ENCODE assay signal across 8 mouse cellular contexts in the genomic region with DNA sequence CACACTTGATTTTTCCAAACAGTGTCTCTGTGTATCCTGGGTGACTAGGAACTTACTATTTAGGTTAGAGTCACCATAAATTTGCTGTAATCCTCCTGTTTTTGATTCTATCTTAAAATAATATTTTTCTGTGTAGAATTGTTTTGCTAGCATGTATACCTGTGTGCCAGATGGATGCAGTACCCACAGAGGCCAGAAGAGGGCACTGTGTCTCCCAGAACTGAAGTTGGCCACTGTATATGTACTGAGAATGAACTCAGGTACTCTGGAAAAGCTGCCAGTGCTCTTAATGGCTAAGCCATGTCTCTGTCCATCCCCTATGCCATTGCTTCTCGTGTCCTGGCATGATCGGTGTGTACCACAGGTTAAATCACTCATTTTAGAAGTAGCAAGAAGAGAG. TPM values are rescaled to one million over a fixed set of nuclear protein-coding genes. Genes with fewer than 3 reads are reported as not detected.
DNase-seq lines count a peak whose midpoint lies in the region; TF ChIP-seq lines count a peak whose summit lies in the region.

No protein-coding gene starts in this region.

- no peaks in the 10 kb centered on the region for H3K9me3 ChIP-seq in embryonic facial prominence, embryonic 10.5 days

- intact Hi-C loops in heart, adult 2 months (cut with DNase I), result loop anchor here (10.0 kb wide), 1 partner anchor 427 kb away; the partner anchor contains the start of gene Phf6
- intact Hi-C loops in heart, postnatal 25 days (cut with DNase I), result no loop called here

- no peak for TF ChIP-seq POLR2A in heart, adult 2 months (IDR thresholded peaks at IDR 0.05; ENCODE audit: insufficient read depth, low read depth, low read length)

- TF ChIP-seq EP300 in heart, adult 2 months (IDR thresholded peaks at IDR 0.05; ENCODE audit: insufficient read depth, low read depth, low read length), result no peak

- H3K27me3 ChIP-seq in heart, adult 2 months (ENCODE audit: control insufficient read depth, insufficient read depth, low read length), result no peaks in the 10 kb centered on the region
- H3K27me3 ChIP-seq in embryonic facial prominence, embryonic 10.5 days (replicated peaks; ENCODE audit: low read depth, poor library complexity, severe bottlenecking), result no peaks in the 10 kb centered on the region

- no peak overlapping the region for H3K4me3 ChIP-seq in heart, adult 2 months
- no peak overlapping the region for H3K4me3 ChIP-seq in embryonic facial prominence, embryonic 10.5 days

- no peak overlapping the region for H3K9ac ChIP-seq in heart, adult 2 months (ENCODE audit: low read depth, low read length)

- WGBS in heart, adult 2 months, result 64% methylated on average over 2 of the region's 2 CpGs
- WGBS in embryonic facial prominence, embryonic 10.5 days, result 65% methylated on average over 2 of the region's 2 CpGs

- TF ChIP-seq CTCF in heart, adult 2 months (IDR thresholded peaks at IDR 0.05), result peak; percentile 96

- DNase-seq in heart, adult 2 months, result peak; percentile 35 to 73
- no peak for DNase-seq in heart, postnatal 25 days (ENCODE audit: low spot score)
- DNase-seq in CD4-positive helper T cell, adult 2 months (ENCODE audit: low read depth, low spot score), result peak; percentile 27
- peak; percentile 55 for DNase-seq in adrenal gland, postnatal 25 days
- peak; percentile 56 for DNase-seq in embryonic facial prominence, embryonic 10.5 days (ENCODE audit: low spot score)
- DNase-seq in kidney, postnatal 36 days, result peak; percentile 35 to 79
- peak; percentile 45 for DNase-seq in mesoderm, embryonic 11.5 days (ENCODE audit: low read depth, low spot score)
- peak; percentile 10 for DNase-seq in testis, postnatal 14 days (ENCODE audit: low spot score)

- H3K27ac ChIP-seq in heart, adult 2 months, result no peak overlapping the region
- no peak overlapping the region for H3K27ac ChIP-seq in embryonic facial prominence, embryonic 10.5 days (replicated peaks)

- no peaks in the 10 kb centered on the region for H3K36me3 ChIP-seq in heart, adult 2 months (ENCODE audit: control insufficient read depth, insufficient read depth, low read length)
- peaks cover 5% of the 10 kb centered on the region; the same call in 1 of the 2 replicates for H3K36me3 ChIP-seq in embryonic facial prominence, embryonic 10.5 days (replicated peaks)

- no peaks in the 10 kb centered on the region for H3K4me1 ChIP-seq in heart, adult 2 months (ENCODE audit: control insufficient read depth, insufficient read depth, low read length)
- no peaks in the 10 kb centered on the region for H3K4me1 ChIP-seq in embryonic facial prominence, embryonic 10.5 days

- H3K79me2 ChIP-seq in heart, adult 2 months (replicated peaks; ENCODE audit: control insufficient read depth, insufficient read depth, low read length), result no peaks in the 10 kb centered on the region

RNA-seq across cellular contexts. Expression of gene Mospd1, which starts 28.8 kb away (rescaled TPM):
- 10 to 100 TPM; 32.0 to 41.9 TPM for total RNA-seq in heart, adult 2 months (2021)
- polyA plus RNA-seq in heart, adult 2 months (2012; rRNA removed), result 8.6 and 18.1 TPM in 2 replicates
- total RNA-seq in heart, postnatal 25 days (2021), result 10 to 100 TPM; 32.4 to 35.2 TPM
- 20.0 and 20.6 TPM in 2 replicates for total RNA-seq in adrenal gland, postnatal 25 days (2021)
- polyA plus RNA-seq in embryonic facial prominence, embryonic 10.5 days (2016; fragmentation: Nextera tagmentation; extraction: Ambion mirVana), result 37.8 and 44.5 TPM in 2 replicates
